20 mouse cellular contexts compared by ENCODE assay signal in the genomic region with DNA sequence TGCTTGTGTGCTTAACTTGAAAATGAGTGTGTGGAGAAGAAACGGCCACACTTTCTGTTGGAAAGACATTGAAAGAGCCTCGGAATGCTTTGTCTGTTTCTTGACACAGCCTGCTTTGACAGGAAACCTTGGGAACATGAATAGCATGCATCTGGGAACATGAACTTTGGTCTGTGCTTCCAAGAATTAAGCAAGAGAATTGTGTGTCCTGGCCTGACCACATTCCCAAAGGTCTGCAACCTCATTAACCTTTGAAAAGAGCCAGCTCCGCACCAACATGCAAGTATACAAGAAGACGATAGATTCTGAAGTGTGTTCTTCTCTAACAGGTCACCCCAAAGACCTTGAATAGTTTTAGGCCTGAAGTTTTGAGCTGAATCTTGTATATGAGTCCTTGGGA.
DNase-seq lines count a peak whose midpoint lies in the region; ATAC-seq and TF ChIP-seq lines count a peak whose summit lies in the region.
"Had no signal": no experiment of that assay in that cellular context is flagged by ENCODE, and none has a peak within 500 bp of the region (broad histone marks: within the 10 kb centered on the region; RNA-seq: fewer than 3 reads in every experiment).

No protein-coding gene starts in this region.

- TF ChIP-seq CTCF in liver, adult 2 months (IDR thresholded peaks at IDR 0.05; ENCODE audit: low read depth, low read length) = no peak
- no peak for TF ChIP-seq CTCF in liver, postnatal 0 days (IDR thresholded peaks at IDR 0.05; ENCODE audit: low read depth)

- WGBS in kidney, embryonic 14.5 days = 80% methylated on average over 4 of the region's 4 CpGs
- WGBS in liver, adult 2 months = 58% methylated on average over 4 of the region's 4 CpGs
- 73% methylated on average over 4 of the region's 4 CpGs for WGBS in liver, postnatal 0 days (ENCODE audit: insufficient replicate concordance)

- no peak overlapping the region for H3K4me2 ChIP-seq in kidney, embryonic 14.5 days (replicated peaks; ENCODE audit: low read depth, low read length)
- H3K4me2 ChIP-seq in liver, postnatal 0 days (ENCODE audit: low read depth, low read length) = no peak overlapping the region
- H3K4me2 ChIP-seq: embryonic facial prominence, embryonic 12.5 days; forebrain, embryonic 15.5 days; heart, embryonic 12.5 days; hindbrain, embryonic 14.5 days had no signal

- peak; percentile 19 for DNase-seq in adrenal gland, postnatal 10 days
- DNase-seq in adrenal gland, postnatal 36 days = no peak
- DNase-seq in kidney, adult 18-20 months = peak; percentile 27
- DNase-seq in liver, adult 2 months (ENCODE audit: extremely low read depth, low read depth, low spot score) = peak; percentile 76
- DNase-seq in liver, postnatal 0 days = no peak
- peak; percentile 48 to 52 for DNase-seq in kidney, postnatal 36 days
- no peak for DNase-seq in frontal cortex, postnatal 10 days (ENCODE audit: low spot score in 2 of 2)
- DNase-seq: adrenal gland, adult 2 months; B cell, adult 2 months; cerebellum, adult 11-12 months; cerebellum, adult 9-10 months; cerebellum, postnatal 25 days; gastrocnemius, postnatal 10 days had no signal

- no peak for ATAC-seq in kidney, embryonic 14.5 days (ENCODE audit: low FRiP score, low TSS enrichment)
- no peak for ATAC-seq in liver, postnatal 0 days
- ATAC-seq: activated CD4-positive, CD25-positive, alpha-beta regulatory T cell, adult 4 months; forebrain, embryonic 15.5 days had no signal

- TF ChIP-seq EP300 in liver, postnatal 0 days (IDR thresholded peaks at IDR 0.05; ENCODE audit: low read depth) = no peak

- H3K36me3 ChIP-seq in kidney, embryonic 14.5 days (ENCODE audit: control insufficient read depth, insufficient read depth, low read length) = no peaks in the 10 kb centered on the region
- H3K36me3 ChIP-seq in liver, adult 2 months (ENCODE audit: control insufficient read depth, insufficient read depth, low read length) = no peaks in the 10 kb centered on the region
- H3K36me3 ChIP-seq in liver, postnatal 0 days (replicated peaks; ENCODE audit: insufficient read depth, low read length) = no peaks in the 10 kb centered on the region
- H3K36me3 ChIP-seq: embryonic facial prominence, embryonic 12.5 days; forebrain, embryonic 15.5 days; heart, embryonic 12.5 days; hindbrain, embryonic 10.5 days had no signal

- H3K79me2 ChIP-seq in liver, adult 2 months (ENCODE audit: control insufficient read depth, insufficient read depth, low read length) = no peaks in the 10 kb centered on the region

- no peaks in the 10 kb centered on the region for H3K4me1 ChIP-seq in kidney, embryonic 14.5 days (ENCODE audit: control insufficient read depth, insufficient read depth, low read length)
- H3K4me1 ChIP-seq in liver, adult 2 months (ENCODE audit: control insufficient read depth, insufficient read depth, low read length) = 0 out of 2 replicates have a peak, but pooled peaks cover 2% of the 10 kb centered on the region
- no peaks in the 10 kb centered on the region for H3K4me1 ChIP-seq in liver, postnatal 0 days (ENCODE audit: insufficient read depth)
- H3K4me1 ChIP-seq: embryonic facial prominence, embryonic 12.5 days; heart, embryonic 12.5 days; hindbrain, embryonic 10.5 days had no signal

- no peak overlapping the region for H3K4me3 ChIP-seq in kidney, embryonic 14.5 days (ENCODE audit: low read length)
- H3K4me3 ChIP-seq in liver, adult 2 months (ENCODE audit: insufficient read depth, low read depth, low read length) = no peak overlapping the region
- no peak overlapping the region for H3K4me3 ChIP-seq in liver, postnatal 0 days (ENCODE audit: low read depth, low read length)
- H3K4me3 ChIP-seq: embryonic facial prominence, embryonic 12.5 days; forebrain, embryonic 15.5 days; heart, embryonic 12.5 days; hindbrain, embryonic 10.5 days had no signal

- no peaks in the 10 kb centered on the region for H3K27me3 ChIP-seq in kidney, embryonic 14.5 days (ENCODE audit: control insufficient read depth, insufficient read depth, low read length)
- no peaks in the 10 kb centered on the region for H3K27me3 ChIP-seq in liver, adult 2 months (ENCODE audit: control insufficient read depth, insufficient read depth, low read length)
- H3K27me3 ChIP-seq in liver, postnatal 0 days (ENCODE audit: insufficient read depth, low read length) = no peaks in the 10 kb centered on the region
- H3K27me3 ChIP-seq: embryonic facial prominence, embryonic 12.5 days; forebrain, embryonic 15.5 days; heart, embryonic 12.5 days had no signal

- no peak overlapping the region for H3K9ac ChIP-seq in kidney, embryonic 14.5 days (ENCODE audit: low read depth, low read length)
- no peak overlapping the region for H3K9ac ChIP-seq in liver, adult 2 months (ENCODE audit: low read depth, low read length)
- H3K9ac ChIP-seq in liver, postnatal 0 days (replicated peaks) = no peak overlapping the region
- H3K9ac ChIP-seq: embryonic facial prominence, embryonic 12.5 days; forebrain, embryonic 15.5 days; heart, embryonic 12.5 days; hindbrain, embryonic 14.5 days had no signal

- TF ChIP-seq POLR2A in liver, adult 2 months (IDR thresholded peaks at IDR 0.05; ENCODE audit: extremely low read depth, insufficient read depth, low read length) = no peak

- H3K27ac ChIP-seq in kidney, embryonic 14.5 days (ENCODE audit: low read depth, low read length) = no peak overlapping the region
- no peak overlapping the region for H3K27ac ChIP-seq in liver, adult 2 months (replicated peaks; ENCODE audit: insufficient read depth, low read depth, low read length)
- no peak overlapping the region for H3K27ac ChIP-seq in liver, postnatal 0 days (ENCODE audit: low read depth)
- H3K27ac ChIP-seq: embryonic facial prominence, embryonic 12.5 days; forebrain, embryonic 15.5 days; hindbrain, embryonic 10.5 days; hindbrain, embryonic 14.5 days had no signal

- H3K9me3 ChIP-seq in kidney, embryonic 14.5 days (ENCODE audit: control insufficient read depth, low read length) = no peaks in the 10 kb centered on the region
- no peaks in the 10 kb centered on the region for H3K9me3 ChIP-seq in liver, postnatal 0 days (ENCODE audit: low read length)
- H3K9me3 ChIP-seq: embryonic facial prominence, embryonic 12.5 days; forebrain, embryonic 15.5 days; heart, embryonic 12.5 days; hindbrain, embryonic 10.5 days had no signal

Comparison
In these comparisons a context has a peak if more than half of its experiments do, and no peak if none do; other contexts are left out.
1. DNase-seq: peak in adrenal gland, postnatal 10 days (single experiment), kidney, adult 18-20 months (single experiment), liver, adult 2 months (single experiment) and kidney, postnatal 36 days (2 of 2); none in adrenal gland, postnatal 36 days (0 of 2), liver, postnatal 0 days (single experiment) and frontal cortex, postnatal 10 days (0 of 2).